Mouse (Mus musculus) adrenal gland, adult 2 months (tissue): ENCODE results near the gene Oit1. TPM values are rescaled to one million over a fixed set of nuclear protein-coding genes. Genes with fewer than 3 reads are reported as not detected.

Source experiments
- DNase-seq: peaks from one replicate; pipeline ENCODE4 v3.0.0; 2021
- polyA plus RNA-seq: library from polyadenylated mRNA; depleted of rRNA; stranded (reverse); fragments of >200 nt; gene quantifications from 2 replicates; pipeline ENCODE4 v1.2.3, GENCODE M21; 2012; rRNA removed
- total RNA-seq, 2 experiments: library from RNA; stranded (reverse); gene quantifications; 2 replicates each; pipeline ENCODE4 v1.2.3; 2021

The Oit1 gene
- total and polyA plus RNA-seq, 3 experiments, result not detected

GRCm38 (mm10) chr14:8300281-8300680 lies 78.3 kb downstream of the Oit1 start:
- peak; percentile 49 for DNase-seq

Other genes with a start within 250 kb of the Oit1 start
- 100 to 1,000 TPM; 325 to 340 TPM for gene Pdhb, start 205.7 kb downstream of the Oit1 start, total RNA-seq
- 44.5 and 51.2 TPM in 2 replicates for gene Pdhb, start 205.7 kb downstream of the Oit1 start, polyA plus RNA-seq
- gene Kctd6, start 164.6 kb downstream of the Oit1 start, total RNA-seq, result 10 to 100 TPM; 14.3 to 16.3 TPM
- 3.6 and 4.0 TPM in 2 replicates for gene Kctd6, start 164.6 kb downstream of the Oit1 start, polyA plus RNA-seq
- gene Acox2, start 119.4 kb downstream of the Oit1 start, total RNA-seq, result under 1 TPM in 1 of 2 experiments, not detected in 1; 0.78 TPM
- gene Acox2, start 119.4 kb downstream of the Oit1 start, polyA plus RNA-seq, result 0.46 and 1.9 TPM in 2 replicates
- gene Fam107a, start 60.7 kb downstream of the Oit1 start, total RNA-seq, result 1 to 10 TPM; 4.3 to 5.2 TPM
- 1.1 and 1.2 TPM in 2 replicates for gene Fam107a, start 60.7 kb downstream of the Oit1 start, polyA plus RNA-seq